Mouse (Mus musculus): ENCODE measurements at regions not wholly inside any gene's neighbourhood (a gene's known extent, or its start where the extent isn't known, plus 50 kb on each side); places are given as distances from the start of the nearest gene placed in this dataset.

GRCm38 (mm10) chr9:52366046-52366445 is 197.7 kb upstream of the Zc3h12c start:
- Histone ChIP-seq H3K4me3 (ENCODE audit: low read depth, low read length) (no peak overlapping the region), H3K9ac (ENCODE audit: low read length) (no peak overlapping the region), H3K4me2 (no peak overlapping the region), H3K4me1 (ENCODE audit: control insufficient read depth, insufficient read depth, low read length) (no peaks in the 10 kb centered on the region), H3K36me3 (ENCODE audit: control insufficient read depth, insufficient read depth, low read length) (no peaks in the 10 kb centered on the region), H3K27me3 (ENCODE audit: control insufficient read depth, insufficient read depth, low read length) (no peaks in the 10 kb centered on the region), H3K27ac (ENCODE audit: low read depth, low read length) (no peak overlapping the region), H3K9me3 (ENCODE audit: control insufficient read depth, low read length) (no peaks in the 10 kb centered on the region)
- ATAC-seq (ENCODE audit: low FRiP score) (no peak), DNase-seq (ENCODE audit: low spot score, missing footprints) (peak; percentile 84)
- 71% methylated on average over 9 of the region's 9 CpGs for WGBS

GRCm38 (mm10) chr9:52361599-52361998 is 193.2 kb upstream of the Zc3h12c start:
- ATAC-seq (ENCODE audit: low FRiP score): no peak
- Histone ChIP-seq H3K4me3 (ENCODE audit: low read depth, low read length) (no peak overlapping the region), H3K36me3 (ENCODE audit: control insufficient read depth, insufficient read depth, low read length) (no peaks in the 10 kb centered on the region), H3K27me3 (ENCODE audit: control insufficient read depth, insufficient read depth, low read length) (no peaks in the 10 kb centered on the region), H3K4me1 (ENCODE audit: control insufficient read depth, insufficient read depth, low read length) (no peaks in the 10 kb centered on the region), H3K9me3 (ENCODE audit: control insufficient read depth, low read length) (no peaks in the 10 kb centered on the region), H3K27ac (ENCODE audit: low read depth, low read length) (no peak overlapping the region), H3K4me2 (no peak overlapping the region), H3K9ac (ENCODE audit: low read length) (no peak overlapping the region)
- no peak for DNase-seq (ENCODE audit: low spot score, missing footprints)
- 85% methylated on average over 2 of the region's 2 CpGs for WGBS

- ATAC-seq (ENCODE audit: low FRiP score) (no peak), DNase-seq (ENCODE audit: low spot score, missing footprints) (no peak)
- no peak overlapping the region for H3K9ac ChIP-seq (ENCODE audit: low read length)
- 74% methylated on average over 3 of the region's 3 CpGs for WGBS
- H3K4me3 ChIP-seq (ENCODE audit: low read depth, low read length): no peak overlapping the region
- H3K4me2 ChIP-seq: no peak overlapping the region
- H3K36me3 ChIP-seq (ENCODE audit: control insufficient read depth, insufficient read depth, low read length): no peaks in the 10 kb centered on the region
- H3K4me1 ChIP-seq (ENCODE audit: control insufficient read depth, insufficient read depth, low read length): no peaks in the 10 kb centered on the region
- H3K9me3 ChIP-seq (ENCODE audit: control insufficient read depth, low read length): no peaks in the 10 kb centered on the region
- H3K27me3 ChIP-seq (ENCODE audit: control insufficient read depth, insufficient read depth, low read length): no peaks in the 10 kb centered on the region
- no peak overlapping the region for H3K27ac ChIP-seq (ENCODE audit: low read depth, low read length)
Observed at GRCm38 (mm10) chr9:52359416-52359815, 191.0 kb upstream of the Zc3h12c start.

- H3K4me3 ChIP-seq (ENCODE audit: low read depth, low read length): no peak overlapping the region
- no peaks in the 10 kb centered on the region for H3K4me1 ChIP-seq (ENCODE audit: control insufficient read depth, insufficient read depth, low read length)
- H3K36me3 ChIP-seq (ENCODE audit: control insufficient read depth, insufficient read depth, low read length): no peaks in the 10 kb centered on the region
- H3K27ac ChIP-seq (ENCODE audit: low read depth, low read length): no peak overlapping the region
- DNase-seq (ENCODE audit: low spot score, missing footprints) (no peak), ATAC-seq (ENCODE audit: low FRiP score) (no peak)
- H3K9ac ChIP-seq (ENCODE audit: low read length): no peak overlapping the region
- H3K4me2 ChIP-seq: no peak overlapping the region
- 91% methylated on average over 3 of the region's 3 CpGs for WGBS
- no peaks in the 10 kb centered on the region for H3K9me3 ChIP-seq (ENCODE audit: control insufficient read depth, low read length)
- no peaks in the 10 kb centered on the region for H3K27me3 ChIP-seq (ENCODE audit: control insufficient read depth, insufficient read depth, low read length)
Observed at GRCm38 (mm10) chr9:52356549-52356948, 188.2 kb upstream of the Zc3h12c start.

GRCm38 (mm10) chr9:52355187-52355982 is 187.0 kb upstream of the Zc3h12c start:
- Histone ChIP-seq H3K4me2 (no peak overlapping the region), H3K27me3 (ENCODE audit: control insufficient read depth, insufficient read depth, low read length) (no peaks in the 10 kb centered on the region), H3K9ac (ENCODE audit: low read length) (no peak overlapping the region), H3K4me3 (ENCODE audit: low read depth, low read length) (no peak overlapping the region), H3K4me1 (ENCODE audit: control insufficient read depth, insufficient read depth, low read length) (no peaks in the 10 kb centered on the region), H3K9me3 (ENCODE audit: control insufficient read depth, low read length) (no peaks in the 10 kb centered on the region), H3K36me3 (ENCODE audit: control insufficient read depth, insufficient read depth, low read length) (no peaks in the 10 kb centered on the region), H3K27ac (ENCODE audit: low read depth, low read length) (no peak overlapping the region)
- 80% methylated on average over 10 of the region's 10 CpGs for WGBS
- no peak for ATAC-seq (ENCODE audit: low FRiP score)
- no peak for DNase-seq (ENCODE audit: low spot score, missing footprints)

GRCm38 (mm10) chr9:52348536-52349527 is 180.5 kb upstream of the Zc3h12c start:
- no peak overlapping the region for H3K9ac ChIP-seq (ENCODE audit: low read length)
- 82% methylated on average over 7 of the region's 7 CpGs for WGBS
- H3K36me3 ChIP-seq (ENCODE audit: control insufficient read depth, insufficient read depth, low read length): no peaks in the 10 kb centered on the region
- no peaks in the 10 kb centered on the region for H3K4me1 ChIP-seq (ENCODE audit: control insufficient read depth, insufficient read depth, low read length)
- DNase-seq (ENCODE audit: low spot score, missing footprints): no peak
- H3K4me2 ChIP-seq: no peak overlapping the region
- no peak overlapping the region for H3K4me3 ChIP-seq (ENCODE audit: low read depth, low read length)
- no peak overlapping the region for H3K27ac ChIP-seq (ENCODE audit: low read depth, low read length)
- H3K27me3 ChIP-seq (ENCODE audit: control insufficient read depth, insufficient read depth, low read length): no peaks in the 10 kb centered on the region
- no peak for ATAC-seq (ENCODE audit: low FRiP score)
- H3K9me3 ChIP-seq (ENCODE audit: control insufficient read depth, low read length): no peaks in the 10 kb centered on the region

GRCm38 (mm10) chr9:52344177-52344877 is 176.0 kb upstream of the Zc3h12c start:
- no peak for ATAC-seq (ENCODE audit: low FRiP score)
- 86% methylated on average over 2 of the region's 2 CpGs for WGBS
- no peak for DNase-seq (ENCODE audit: low spot score, missing footprints)
- H3K4me1 ChIP-seq (ENCODE audit: control insufficient read depth, insufficient read depth, low read length): no peaks in the 10 kb centered on the region
- no peaks in the 10 kb centered on the region for H3K9me3 ChIP-seq (ENCODE audit: control insufficient read depth, low read length)
- no peak overlapping the region for H3K27ac ChIP-seq (ENCODE audit: low read depth, low read length)
- no peak overlapping the region for H3K4me3 ChIP-seq (ENCODE audit: low read depth, low read length)
- H3K9ac ChIP-seq (ENCODE audit: low read length): no peak overlapping the region
- H3K4me2 ChIP-seq: no peak overlapping the region
- no peaks in the 10 kb centered on the region for H3K36me3 ChIP-seq (ENCODE audit: control insufficient read depth, insufficient read depth, low read length)
- no peaks in the 10 kb centered on the region for H3K27me3 ChIP-seq (ENCODE audit: control insufficient read depth, insufficient read depth, low read length)

- Histone ChIP-seq H3K9me3 (ENCODE audit: control insufficient read depth, low read length) (no peaks in the 10 kb centered on the region), H3K27me3 (ENCODE audit: control insufficient read depth, insufficient read depth, low read length) (no peaks in the 10 kb centered on the region), H3K9ac (ENCODE audit: low read length) (no peak overlapping the region), H3K4me3 (ENCODE audit: low read depth, low read length) (no peak overlapping the region), H3K27ac (ENCODE audit: low read depth, low read length) (no peak overlapping the region), H3K36me3 (ENCODE audit: control insufficient read depth, insufficient read depth, low read length) (no peaks in the 10 kb centered on the region), H3K4me2 (no peak overlapping the region), H3K4me1 (ENCODE audit: control insufficient read depth, insufficient read depth, low read length) (no peaks in the 10 kb centered on the region)
- WGBS: 83% methylated on average over 2 of the region's 2 CpGs
- ATAC-seq (ENCODE audit: low FRiP score): no peak
- no peak for DNase-seq (ENCODE audit: low spot score, missing footprints)
Observed at GRCm38 (mm10) chr9:52341029-52341428, 172.7 kb upstream of the Zc3h12c start.

All from midbrain, embryonic 11.5 days (tissue).